Mouse (Mus musculus): Measurements from ENCODE around the gene Slc30a4. TPM values are rescaled to one million over a fixed set of nuclear protein-coding genes. Genes with fewer than 3 reads are reported as not detected.
A peak's percentile ranks its signal among the peaks of the same experiment; 100 is the strongest.

Slc30a4 gene
- total and polyA plus RNA-seq, 3 experiments: 9.0 to 20.5 (median 11.4) TPM

DNA sequence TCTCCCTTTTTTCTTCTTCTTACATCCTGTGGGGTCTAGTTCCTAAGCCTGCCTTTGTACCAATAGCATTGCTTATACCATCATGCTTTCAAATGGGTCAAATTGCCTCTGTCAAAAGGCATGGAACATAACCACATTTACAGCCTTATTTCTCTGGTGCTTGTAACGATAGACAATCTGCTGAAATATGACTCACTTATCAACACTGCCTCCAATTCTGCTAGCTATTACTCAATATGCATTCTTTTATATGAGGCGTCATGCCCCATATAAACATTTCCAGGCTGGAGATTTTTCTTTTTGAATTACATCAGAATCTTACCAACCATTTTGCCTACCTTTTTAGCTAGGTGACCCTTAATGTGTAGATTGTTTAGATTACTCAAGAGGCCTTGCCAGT, 2.1 kb upstream of the Slc30a4 start:
- Histone ChIP-seq H3K9ac (ENCODE audit: insufficient read depth, low read depth) (no peak overlapping the region), H3K9me3 (replicated peaks; ENCODE audit: low read length) (no peaks in the 10 kb centered on the region), H3K79me2 (replicated peaks; ENCODE audit: control insufficient read depth, extremely low read depth, insufficient read depth, poor library complexity, severe bottlenecking) (no peaks in the 10 kb centered on the region), H3K4me2 (ENCODE audit: insufficient read depth, low read depth, poor library complexity, severe bottlenecking) (no peak overlapping the region), H3K36me3 (replicated peaks in 1 of 2; ENCODE audit: control insufficient read depth in 1 of 2, insufficient read depth in 1 of 2, low read length in 1 of 2) (peaks cover 0 to under 1% of the 10 kb centered on the region in 2 experiments), H3K4me3 (replicated peaks in 1 of 3; ENCODE audit: low read depth in 2 of 3, low read length in 2 of 3, poor library complexity in 1 of 3) (no peak overlapping the region), H3K4me1 (ENCODE audit: control insufficient read depth in 1 of 2, insufficient read depth in 2 of 2) (peaks cover 0 to 19% of the 10 kb centered on the region in 2 experiments; a peak in 2 of 4 replicates), H3K27ac (ENCODE audit: insufficient read depth, low read depth) (no peak overlapping the region), H3K27me3 (replicated peaks) (peaks cover 19% of the 10 kb centered on the region)
- dilution Hi-C loops (cut with MboI; ENCODE audit: extremely low pct_ligation_motif_present, extremely low pct_unique_long_range_greater_than_20kb, low sequenced_read_pairs): no loop called here
- no peak for DNase-seq (ENCODE audit: extremely low read depth)
- in situ Hi-C loops (cut with MboI; ENCODE audit: low pct_ligation_motif_present, low pct_unique_long_range_greater_than_20kb, low sequenced_read_pairs): no loop called here
- TF ChIP-seq IRF4 (IDR thresholded peaks at IDR 0.05; ENCODE audit: low read depth, low read length): no peak

DNA sequence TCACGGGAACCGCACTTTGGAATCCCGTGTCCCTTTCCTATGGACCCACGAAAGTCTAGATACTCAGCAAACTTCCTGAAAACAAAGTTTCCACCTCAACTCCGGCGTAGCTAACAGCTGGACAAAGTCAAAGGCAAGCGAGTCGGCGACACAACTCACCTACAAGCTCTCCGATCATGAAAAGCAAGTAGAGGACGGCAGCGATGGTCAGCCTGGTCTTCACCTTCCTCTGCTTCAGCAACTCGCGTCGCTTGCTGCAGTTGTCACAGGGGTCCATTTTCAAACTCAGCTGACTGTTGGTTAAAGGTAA, 637 bp downstream of the Slc30a4 start:
- dilution Hi-C loops (cut with MboI; ENCODE audit: extremely low pct_ligation_motif_present, extremely low pct_unique_long_range_greater_than_20kb, low sequenced_read_pairs): no loop called here
- Histone ChIP-seq H3K27me3 (replicated peaks) (peaks cover 19% of the 10 kb centered on the region), H3K9ac (ENCODE audit: insufficient read depth, low read depth) (peak overlapping the region; percentile 78)

DNA sequence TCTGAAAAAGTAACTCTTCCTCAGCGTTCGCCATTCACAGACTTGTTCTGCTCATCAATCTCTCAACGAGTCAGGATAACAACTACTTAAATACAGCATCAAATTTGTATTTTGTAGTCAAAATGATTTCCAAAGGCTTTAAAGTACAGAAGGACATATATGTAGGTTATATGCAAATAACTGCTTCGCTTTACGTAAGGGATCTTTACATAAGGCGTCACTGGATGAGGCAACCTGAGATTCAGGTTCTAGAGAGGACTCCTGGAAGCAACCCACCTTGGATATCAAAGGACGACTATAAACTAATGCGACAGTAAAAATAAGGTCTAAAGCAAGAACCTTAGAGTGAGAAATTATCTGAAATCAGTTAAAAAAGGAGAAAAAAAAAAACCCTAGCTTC, 1.5 kb downstream of the Slc30a4 start:
- H3K4me1 ChIP-seq (ENCODE audit: control insufficient read depth in 1 of 2, insufficient read depth in 2 of 2): peaks cover 0 to 22% of the 10 kb centered on the region in 2 experiments; a peak in 1 of 4 replicates
- H3K9me3 ChIP-seq (replicated peaks; ENCODE audit: low read length): no peaks in the 10 kb centered on the region
- dilution Hi-C loops (cut with MboI; ENCODE audit: extremely low pct_ligation_motif_present, extremely low pct_unique_long_range_greater_than_20kb, low sequenced_read_pairs): no loop called here
- in situ Hi-C loops (cut with MboI; ENCODE audit: low pct_ligation_motif_present, low pct_unique_long_range_greater_than_20kb, low sequenced_read_pairs): no loop called here
- peak overlapping the region; percentile 100 for H3K4me2 ChIP-seq (ENCODE audit: insufficient read depth, low read depth, poor library complexity, severe bottlenecking)
- H3K9ac ChIP-seq (ENCODE audit: insufficient read depth, low read depth): peak overlapping the region; percentile 78; the same call in 1 of the 2 replicates
- H3K27me3 ChIP-seq (replicated peaks): peaks cover 19% of the 10 kb centered on the region
- H3K36me3 ChIP-seq (replicated peaks in 1 of 2; ENCODE audit: control insufficient read depth in 1 of 2, insufficient read depth in 1 of 2, low read length in 1 of 2): peaks cover 0 to 3% of the 10 kb centered on the region in 2 experiments
- H3K79me2 ChIP-seq (replicated peaks; ENCODE audit: control insufficient read depth, extremely low read depth, insufficient read depth, poor library complexity, severe bottlenecking): no peaks in the 10 kb centered on the region
- no peak for DNase-seq (ENCODE audit: extremely low read depth)
- H3K27ac ChIP-seq (ENCODE audit: insufficient read depth, low read depth): no peak overlapping the region
- TF ChIP-seq CHD1 (IDR thresholded peaks at IDR 0.05; ENCODE audit: low read depth, low read length): no peak
- no peak for TF ChIP-seq MEF2A (IDR thresholded peaks at IDR 0.05; ENCODE audit: borderline replicate concordance, low read depth, low read length)
- TF ChIP-seq NRF1 (IDR thresholded peaks at IDR 0.05; ENCODE audit: low read depth, low read length): no peak
- TF ChIP-seq USF1 (IDR thresholded peaks at IDR 0.05; ENCODE audit: low read depth, low read length): no peak
- no peak for TF ChIP-seq EP300 (IDR thresholded peaks at IDR 0.05; ENCODE audit: low read length)
- no peak for TF ChIP-seq ZKSCAN1 (IDR thresholded peaks at IDR 0.05; ENCODE audit: borderline replicate concordance, low read depth, low read length)
- peak overlapping the region; percentile 32 to 85 (median 79) for H3K4me3 ChIP-seq (replicated peaks in 1 of 3; ENCODE audit: low read depth in 2 of 3, low read length in 2 of 3, poor library complexity in 1 of 3)

More for the DNA sequence above, 637 bp downstream of the Slc30a4 start:
- H3K36me3 ChIP-seq (replicated peaks in 1 of 2; ENCODE audit: control insufficient read depth in 1 of 2, insufficient read depth in 1 of 2, low read length in 1 of 2): peaks cover 0 to 3% of the 10 kb centered on the region in 2 experiments
- H3K4me3 ChIP-seq (replicated peaks in 1 of 3; ENCODE audit: low read depth in 2 of 3, low read length in 2 of 3, poor library complexity in 1 of 3): peak overlapping the region; percentile 78 to 85 (median 79)
- peak; percentile 49 for DNase-seq (ENCODE audit: extremely low read depth)
- no peaks in the 10 kb centered on the region for H3K79me2 ChIP-seq (replicated peaks; ENCODE audit: control insufficient read depth, extremely low read depth, insufficient read depth, poor library complexity, severe bottlenecking)
- peak overlapping the region; percentile 100; the same call in 1 of the 2 replicates for H3K4me2 ChIP-seq (ENCODE audit: insufficient read depth, low read depth, poor library complexity, severe bottlenecking)
- H3K4me1 ChIP-seq (ENCODE audit: control insufficient read depth in 1 of 2, insufficient read depth in 2 of 2): peaks cover 0 to 22% of the 10 kb centered on the region in 2 experiments; a peak in 1 of 4 replicates
- in situ Hi-C loops (cut with MboI; ENCODE audit: low pct_ligation_motif_present, low pct_unique_long_range_greater_than_20kb, low sequenced_read_pairs): no loop called here
- H3K9me3 ChIP-seq (replicated peaks; ENCODE audit: low read length): no peaks in the 10 kb centered on the region
- H3K27ac ChIP-seq (ENCODE audit: insufficient read depth, low read depth): no peak overlapping the region
- TF ChIP-seq TBP (conservative IDR thresholded peaks at IDR 0.05; ENCODE audit: low read depth, low read length) (no peak), ETS1 (conservative IDR thresholded peaks at IDR 0.05; ENCODE audit: low read depth, low read length) (no peak), MEF2A (IDR thresholded peaks at IDR 0.05; ENCODE audit: borderline replicate concordance, low read depth, low read length) (no peak), E2F4 (IDR thresholded peaks at IDR 0.05; ENCODE audit: insufficient replicate concordance, low read depth, low read length) (no peak), KAT2A (IDR thresholded peaks at IDR 0.05; ENCODE audit: insufficient replicate concordance, low read length) (no peak), ZMIZ1 (IDR thresholded peaks at IDR 0.05; ENCODE audit: low read depth, low read length) (no peak)
